Mouse (Mus musculus) intestine, embryonic 15.5 days (tissue): ENCODE measurements at regions not wholly inside any gene's neighbourhood (a gene's known extent, or its start where the extent isn't known, plus 50 kb on each side); places are given as distances from the start of the nearest gene placed in this dataset.

Experiments used
- ATAC-seq: fragments of 200-750 bp; cut with Nextera tagmentation; 2 replicates; pipeline ENCODE4 v1.8.0; 2017; ENCODE audit warnings: moderate TSS enrichment, moderate library complexity
- H3K27ac ChIP-seq: fragments of 300-500 bp; sonication (generic); 2 replicates; pipeline ENCODE4 v1.5.1; 2015; ENCODE audit warnings: mild to moderate bottlenecking, inconsistent platforms
- H3K27me3 ChIP-seq: fragments of 300-500 bp; sonication (generic); replicated peaks from 2 replicates; pipeline ENCODE4 v1.6.1; 2015; ENCODE audit warnings: inconsistent platforms
- H3K36me3 ChIP-seq: fragments of 300-500 bp; sonication (generic); 2 replicates; pipeline ENCODE4 v1.6.1; 2015; ENCODE audit warnings: inconsistent platforms
- H3K4me1 ChIP-seq: fragments of 300-500 bp; sonication (generic); replicated peaks from 2 replicates; pipeline ENCODE4 v1.6.1; 2015; ENCODE audit warnings: inconsistent platforms
- H3K4me2 ChIP-seq: fragments of 300-500 bp; sonication (generic); replicated peaks from 2 replicates; pipeline ENCODE4 v1.6.1; 2015; ENCODE audit warnings: mild to moderate bottlenecking, inconsistent platforms
- H3K4me3 ChIP-seq: fragments of 300-500 bp; sonication (generic); replicated peaks from 2 replicates; pipeline ENCODE4 v1.5.1; 2015; ENCODE audit warnings: inconsistent platforms
- H3K9ac ChIP-seq: fragments of 300-500 bp; sonication (generic); 2 replicates; pipeline ENCODE4 v1.6.1; 2015; ENCODE audit warnings: inconsistent platforms
- H3K9me3 ChIP-seq: fragments of 300-500 bp; sonication (generic); 2 replicates; pipeline ENCODE4 v1.6.1; 2016; ENCODE audit warnings: inconsistent platforms
- WGBS: fragments of 180-500 bp; shearing (Covaris S2); methylation state at CpG from one replicate; pipeline ENCODE4 v1.1.7; 2015; 5-methylcytosine and 5-hydroxymethylcytosine counted together

- no peaks in the 10 kb centered on the region for H3K4me1 ChIP-seq
- no peak overlapping the region for H3K4me3 ChIP-seq
- no peaks in the 10 kb centered on the region for H3K9me3 ChIP-seq
- no peak overlapping the region for H3K27ac ChIP-seq
- H3K36me3 ChIP-seq = no peaks in the 10 kb centered on the region
- no peak overlapping the region for H3K9ac ChIP-seq
- no peaks in the 10 kb centered on the region for H3K27me3 ChIP-seq
- H3K4me2 ChIP-seq = no peak overlapping the region
- ATAC-seq = no peak
- WGBS = 76% methylated on average over 2 of the region's 2 CpGs
Observed at GRCm38 (mm10) chr1:186383453-186383852, 266.3 kb upstream of the Lyplal1 start.

- H3K4me2 ChIP-seq = no peak overlapping the region
- no peaks in the 10 kb centered on the region for H3K9me3 ChIP-seq
- H3K36me3 ChIP-seq = no peaks in the 10 kb centered on the region
- H3K27me3 ChIP-seq = no peaks in the 10 kb centered on the region
- no peak overlapping the region for H3K4me3 ChIP-seq
- no peaks in the 10 kb centered on the region for H3K4me1 ChIP-seq
- no peak overlapping the region for H3K9ac ChIP-seq
- 85% methylated on average over 3 of the region's 3 CpGs for WGBS
- no peak for ATAC-seq
- no peak overlapping the region for H3K27ac ChIP-seq
Observed at GRCm38 (mm10) chr1:186383006-186383405, 265.9 kb upstream of the Lyplal1 start.

- 75% methylated on average over 10 of the region's 10 CpGs for WGBS
- no peaks in the 10 kb centered on the region for H3K4me1 ChIP-seq
- H3K4me3 ChIP-seq = no peak overlapping the region
- no peaks in the 10 kb centered on the region for H3K9me3 ChIP-seq
- no peak for ATAC-seq
- no peak overlapping the region for H3K9ac ChIP-seq
- H3K27ac ChIP-seq = no peak overlapping the region
- no peak overlapping the region for H3K4me2 ChIP-seq
- no peaks in the 10 kb centered on the region for H3K36me3 ChIP-seq
- no peaks in the 10 kb centered on the region for H3K27me3 ChIP-seq
Observed at GRCm38 (mm10) chr1:186379938-186380847, 263.1 kb upstream of the Lyplal1 start.

- ATAC-seq = no peak
- no peak overlapping the region for H3K4me2 ChIP-seq
- 51% methylated on average over 9 of the region's 9 CpGs for WGBS
- H3K27me3 ChIP-seq = no peaks in the 10 kb centered on the region
- H3K4me3 ChIP-seq = no peak overlapping the region
- no peak overlapping the region for H3K27ac ChIP-seq
- no peaks in the 10 kb centered on the region for H3K9me3 ChIP-seq
- H3K36me3 ChIP-seq = no peaks in the 10 kb centered on the region
- no peaks in the 10 kb centered on the region for H3K4me1 ChIP-seq
- H3K9ac ChIP-seq = no peak overlapping the region
Observed at GRCm38 (mm10) chr1:186376906-186377623, 260.0 kb upstream of the Lyplal1 start.

- Histone ChIP-seq H3K27me3 (no peaks in the 10 kb centered on the region), H3K4me2 (no peak overlapping the region), H3K27ac (no peak overlapping the region), H3K9ac (no peak overlapping the region), H3K4me3 (no peak overlapping the region), H3K4me1 (no peaks in the 10 kb centered on the region), H3K9me3 (no peaks in the 10 kb centered on the region), H3K36me3 (no peaks in the 10 kb centered on the region)
- ATAC-seq = no peak
- 39% methylated on average over 9 of the region's 9 CpGs for WGBS
Observed at GRCm38 (mm10) chr1:186374009-186374649, 257.0 kb upstream of the Lyplal1 start.

GRCm38 (mm10) chr1:186373386-186373785 lies 256.3 kb upstream of the Lyplal1 start:
- H3K9me3 ChIP-seq = no peaks in the 10 kb centered on the region
- H3K27ac ChIP-seq = no peak overlapping the region
- H3K36me3 ChIP-seq = no peaks in the 10 kb centered on the region
- H3K4me3 ChIP-seq = no peak overlapping the region
- WGBS = 56% methylated on average over 4 of the region's 4 CpGs
- no peaks in the 10 kb centered on the region for H3K27me3 ChIP-seq
- ATAC-seq = no peak
- H3K4me2 ChIP-seq = no peak overlapping the region
- no peak overlapping the region for H3K9ac ChIP-seq
- H3K4me1 ChIP-seq = no peaks in the 10 kb centered on the region

- WGBS = 93% methylated on average over 2 of the region's 2 CpGs
- H3K27ac ChIP-seq = no peak overlapping the region
- H3K9ac ChIP-seq = no peak overlapping the region
- no peaks in the 10 kb centered on the region for H3K27me3 ChIP-seq
- no peak overlapping the region for H3K4me3 ChIP-seq
- H3K9me3 ChIP-seq = no peaks in the 10 kb centered on the region
- no peaks in the 10 kb centered on the region for H3K4me1 ChIP-seq
- no peak for ATAC-seq
- H3K4me2 ChIP-seq = no peak overlapping the region
- no peaks in the 10 kb centered on the region for H3K36me3 ChIP-seq
Observed at GRCm38 (mm10) chr1:186372770-186373353, 255.8 kb upstream of the Lyplal1 start.

GRCm38 (mm10) chr1:186363356-186363755 lies 246.2 kb upstream of the Lyplal1 start:
- no peaks in the 10 kb centered on the region for H3K36me3 ChIP-seq
- no peak overlapping the region for H3K4me2 ChIP-seq
- H3K9me3 ChIP-seq = no peaks in the 10 kb centered on the region
- H3K27me3 ChIP-seq = no peaks in the 10 kb centered on the region
- no peak for ATAC-seq
- H3K4me1 ChIP-seq = no peaks in the 10 kb centered on the region
- H3K9ac ChIP-seq = no peak overlapping the region
- no peak overlapping the region for H3K4me3 ChIP-seq
- 87% methylated on average over 4 of the region's 4 CpGs for WGBS
- no peak overlapping the region for H3K27ac ChIP-seq

GRCm38 (mm10) chr1:186358011-186358670 lies 241.0 kb upstream of the Lyplal1 start:
- no peaks in the 10 kb centered on the region for H3K27me3 ChIP-seq
- no peak overlapping the region for H3K27ac ChIP-seq
- WGBS = 21% methylated on average over 15 of the region's 15 CpGs
- H3K36me3 ChIP-seq = no peaks in the 10 kb centered on the region
- no peak overlapping the region for H3K4me3 ChIP-seq
- H3K9me3 ChIP-seq = no peaks in the 10 kb centered on the region
- H3K9ac ChIP-seq = no peak overlapping the region
- no peaks in the 10 kb centered on the region for H3K4me1 ChIP-seq
- no peak overlapping the region for H3K4me2 ChIP-seq
- no peak for ATAC-seq

GRCm38 (mm10) chr1:186354742-186355141 lies 237.6 kb upstream of the Lyplal1 start:
- Histone ChIP-seq H3K36me3 (no peaks in the 10 kb centered on the region), H3K9me3 (no peaks in the 10 kb centered on the region), H3K4me2 (no peak overlapping the region), H3K27me3 (no peaks in the 10 kb centered on the region), H3K27ac (no peak overlapping the region), H3K9ac (no peak overlapping the region), H3K4me1 (no peaks in the 10 kb centered on the region), H3K4me3 (no peak overlapping the region)
- 53% methylated on average over 6 of the region's 6 CpGs for WGBS
- no peak for ATAC-seq

- H3K9ac ChIP-seq = no peak overlapping the region
- no peak overlapping the region for H3K4me2 ChIP-seq
- no peaks in the 10 kb centered on the region for H3K9me3 ChIP-seq
- H3K27ac ChIP-seq = no peak overlapping the region
- no peak overlapping the region for H3K4me3 ChIP-seq
- ATAC-seq = no peak
- no peaks in the 10 kb centered on the region for H3K27me3 ChIP-seq
- H3K4me1 ChIP-seq = no peaks in the 10 kb centered on the region
- no peaks in the 10 kb centered on the region for H3K36me3 ChIP-seq
Observed at GRCm38 (mm10) chr1:186354072-186354471, 237.0 kb upstream of the Lyplal1 start.

GRCm38 (mm10) chr1:186350381-186350780 lies 233.3 kb upstream of the Lyplal1 start:
- 89% methylated on average over 4 of the region's 4 CpGs for WGBS
- no peak overlapping the region for H3K27ac ChIP-seq
- H3K36me3 ChIP-seq = no peaks in the 10 kb centered on the region
- no peak for ATAC-seq
- H3K4me3 ChIP-seq = no peak overlapping the region
- no peaks in the 10 kb centered on the region for H3K27me3 ChIP-seq
- no peak overlapping the region for H3K9ac ChIP-seq
- no peaks in the 10 kb centered on the region for H3K4me1 ChIP-seq
- no peak overlapping the region for H3K4me2 ChIP-seq
- no peaks in the 10 kb centered on the region for H3K9me3 ChIP-seq
